Mouse (Mus musculus): Measurements from ENCODE around the gene Spata32. TPM values are rescaled to one million over a fixed set of nuclear protein-coding genes. Genes with fewer than 3 reads are reported as not detected.

Spata32 gene
- polyA plus RNA-seq, 1 experiment from 2014 or later, result not detected

GRCm38 (mm10) chr11:103249509-103249908 is 31.3 kb upstream of the Spata32 start:
- no peaks in the 10 kb centered on the region for H3K36me3 ChIP-seq (ENCODE audit: control insufficient read depth, insufficient read depth, low read length)
- H3K9me3 ChIP-seq (replicated peaks; ENCODE audit: control insufficient read depth, low read length), result no peaks in the 10 kb centered on the region
- H3K27me3 ChIP-seq (replicated peaks; ENCODE audit: control insufficient read depth, insufficient read depth, low read length), result no peaks in the 10 kb centered on the region
- no peak overlapping the region for H3K27ac ChIP-seq (ENCODE audit: low read depth, low read length)
- ATAC-seq, result no peak
- H3K4me3 ChIP-seq (ENCODE audit: low read depth, low read length), result no peak overlapping the region
- peaks cover 12% of the 10 kb centered on the region for H3K4me1 ChIP-seq (ENCODE audit: control insufficient read depth, insufficient read depth, low read length)
- 66% methylated on average over 6 of the region's 6 CpGs for WGBS
- DNase-seq (ENCODE audit: low spot score), result no peak
- no peak overlapping the region for H3K4me2 ChIP-seq (ENCODE audit: low read length)
- no peak overlapping the region for H3K9ac ChIP-seq (ENCODE audit: low read length)

GRCm38 (mm10) chr11:103248837-103249236 is 30.6 kb upstream of the Spata32 start:
- Histone ChIP-seq H3K4me1 (ENCODE audit: control insufficient read depth, insufficient read depth, low read length) (peaks cover 12% of the 10 kb centered on the region), H3K9ac (ENCODE audit: low read length) (no peak overlapping the region), H3K4me3 (ENCODE audit: low read depth, low read length) (no peak overlapping the region), H3K27ac (ENCODE audit: low read depth, low read length) (no peak overlapping the region), H3K4me2 (ENCODE audit: low read length) (no peak overlapping the region), H3K36me3 (ENCODE audit: control insufficient read depth, insufficient read depth, low read length) (no peaks in the 10 kb centered on the region; the same call in 1 of the 2 replicates), H3K27me3 (replicated peaks; ENCODE audit: control insufficient read depth, insufficient read depth, low read length) (no peaks in the 10 kb centered on the region), H3K9me3 (replicated peaks; ENCODE audit: control insufficient read depth, low read length) (no peaks in the 10 kb centered on the region)
- DNase-seq (ENCODE audit: low spot score) (no peak), ATAC-seq (no peak)
- WGBS, result 67% methylated on average over 5 of the region's 5 CpGs

- H3K4me1 ChIP-seq (ENCODE audit: control insufficient read depth, insufficient read depth, low read length), result peaks cover 12% of the 10 kb centered on the region
- 60% methylated on average over 11 of the region's 11 CpGs for WGBS
- H3K27me3 ChIP-seq (replicated peaks; ENCODE audit: control insufficient read depth, insufficient read depth, low read length), result no peaks in the 10 kb centered on the region
- H3K36me3 ChIP-seq (ENCODE audit: control insufficient read depth, insufficient read depth, low read length), result no peaks in the 10 kb centered on the region; the same call in 1 of the 2 replicates
- H3K4me2 ChIP-seq (ENCODE audit: low read length), result no peak overlapping the region
- no peak overlapping the region for H3K9ac ChIP-seq (ENCODE audit: low read length)
- peak; percentile 67; the same call in 1 of the 2 replicates for ATAC-seq
- peak overlapping the region; percentile 55 for H3K27ac ChIP-seq (ENCODE audit: low read depth, low read length)
- H3K4me3 ChIP-seq (ENCODE audit: low read depth, low read length), result no peak overlapping the region
- H3K9me3 ChIP-seq (replicated peaks; ENCODE audit: control insufficient read depth, low read length), result no peaks in the 10 kb centered on the region
- DNase-seq (ENCODE audit: low spot score), result peak; percentile 93
Observed at GRCm38 (mm10) chr11:103247504-103248177, 29.4 kb upstream of the Spata32 start.

GRCm38 (mm10) chr11:103246731-103247290 is 28.6 kb upstream of the Spata32 start:
- no peaks in the 10 kb centered on the region; the same call in 1 of the 2 replicates for H3K36me3 ChIP-seq (ENCODE audit: control insufficient read depth, insufficient read depth, low read length)
- H3K4me3 ChIP-seq (ENCODE audit: low read depth, low read length), result no peak overlapping the region
- ATAC-seq (no peak), DNase-seq (ENCODE audit: low spot score) (no peak)
- H3K27ac ChIP-seq (ENCODE audit: low read depth, low read length), result no peak overlapping the region
- H3K4me2 ChIP-seq (ENCODE audit: low read length), result no peak overlapping the region
- no peaks in the 10 kb centered on the region for H3K27me3 ChIP-seq (replicated peaks; ENCODE audit: control insufficient read depth, insufficient read depth, low read length)
- no peaks in the 10 kb centered on the region for H3K9me3 ChIP-seq (replicated peaks; ENCODE audit: control insufficient read depth, low read length)
- no peak overlapping the region for H3K9ac ChIP-seq (ENCODE audit: low read length)
- 53% methylated on average over 4 of the region's 4 CpGs for WGBS
- peaks cover 12% of the 10 kb centered on the region for H3K4me1 ChIP-seq (ENCODE audit: control insufficient read depth, insufficient read depth, low read length)

- no peak overlapping the region for H3K27ac ChIP-seq (ENCODE audit: low read depth, low read length)
- no peak for ATAC-seq
Observed at GRCm38 (mm10) chr11:103246081-103246730, 28.0 kb upstream of the Spata32 start.

GRCm38 (mm10) chr11:103244856-103245255 is 26.6 kb upstream of the Spata32 start:
- ATAC-seq, result no peak
- Histone ChIP-seq H3K4me3 (ENCODE audit: low read depth, low read length) (no peak overlapping the region), H3K9me3 (replicated peaks; ENCODE audit: control insufficient read depth, low read length) (no peaks in the 10 kb centered on the region), H3K4me2 (ENCODE audit: low read length) (no peak overlapping the region), H3K9ac (ENCODE audit: low read length) (no peak overlapping the region), H3K4me1 (ENCODE audit: control insufficient read depth, insufficient read depth, low read length) (peaks cover 14% of the 10 kb centered on the region), H3K36me3 (ENCODE audit: control insufficient read depth, insufficient read depth, low read length) (peaks cover under 1% of the 10 kb centered on the region; the same call in 1 of the 2 replicates), H3K27me3 (replicated peaks; ENCODE audit: control insufficient read depth, insufficient read depth, low read length) (no peaks in the 10 kb centered on the region), H3K27ac (ENCODE audit: low read depth, low read length) (no peak overlapping the region)
- 85% methylated on average over 4 of the region's 4 CpGs for WGBS
- no peak for DNase-seq (ENCODE audit: low spot score)

More at GRCm38 (mm10) chr11:103246081-103246730, 28.0 kb upstream of the Spata32 start:
- Histone ChIP-seq H3K9ac (ENCODE audit: low read length) (no peak overlapping the region), H3K9me3 (replicated peaks; ENCODE audit: control insufficient read depth, low read length) (no peaks in the 10 kb centered on the region), H3K36me3 (ENCODE audit: control insufficient read depth, insufficient read depth, low read length) (no peaks in the 10 kb centered on the region; the same call in 1 of the 2 replicates), H3K4me1 (ENCODE audit: control insufficient read depth, insufficient read depth, low read length) (peaks cover 12% of the 10 kb centered on the region), H3K4me2 (ENCODE audit: low read length) (no peak overlapping the region), H3K4me3 (ENCODE audit: low read depth, low read length) (no peak overlapping the region), H3K27me3 (replicated peaks; ENCODE audit: control insufficient read depth, insufficient read depth, low read length) (no peaks in the 10 kb centered on the region)
- WGBS, result 79% methylated on average over 10 of the region's 10 CpGs
- no peak for DNase-seq (ENCODE audit: low spot score)

GRCm38 (mm10) chr11:103240740-103241139 is 22.5 kb upstream of the Spata32 start:
- H3K27ac ChIP-seq (ENCODE audit: low read depth, low read length), result no peak overlapping the region
- DNase-seq (ENCODE audit: low spot score), result no peak
- WGBS, result 49% methylated on average over 7 of the region's 7 CpGs
- H3K4me3 ChIP-seq (ENCODE audit: low read depth, low read length), result no peak overlapping the region
- H3K27me3 ChIP-seq (replicated peaks; ENCODE audit: control insufficient read depth, insufficient read depth, low read length), result no peaks in the 10 kb centered on the region
- no peak overlapping the region for H3K9ac ChIP-seq (ENCODE audit: low read length)
- peaks cover 29% of the 10 kb centered on the region for H3K36me3 ChIP-seq (ENCODE audit: control insufficient read depth, insufficient read depth, low read length)
- no peak overlapping the region for H3K4me2 ChIP-seq (ENCODE audit: low read length)
- H3K9me3 ChIP-seq (replicated peaks; ENCODE audit: control insufficient read depth, low read length), result no peaks in the 10 kb centered on the region
- peaks cover 3% of the 10 kb centered on the region; the same call in 1 of the 2 replicates for H3K4me1 ChIP-seq (ENCODE audit: control insufficient read depth, insufficient read depth, low read length)
- no peak for ATAC-seq

- Histone ChIP-seq H3K4me2 (ENCODE audit: low read length) (no peak overlapping the region), H3K9ac (ENCODE audit: low read length) (no peak overlapping the region), H3K9me3 (replicated peaks; ENCODE audit: control insufficient read depth, low read length) (no peaks in the 10 kb centered on the region), H3K4me3 (ENCODE audit: low read depth, low read length) (no peak overlapping the region), H3K27me3 (replicated peaks; ENCODE audit: control insufficient read depth, insufficient read depth, low read length) (no peaks in the 10 kb centered on the region), H3K36me3 (ENCODE audit: control insufficient read depth, insufficient read depth, low read length) (peaks cover 33% of the 10 kb centered on the region), H3K4me1 (ENCODE audit: control insufficient read depth, insufficient read depth, low read length) (0 out of 2 replicates have a peak, but pooled peaks cover 3% of the 10 kb centered on the region), H3K27ac (ENCODE audit: low read depth, low read length) (no peak overlapping the region)
- ATAC-seq, result no peak
- 69% methylated on average over 9 of the region's 9 CpGs for WGBS
- no peak for DNase-seq (ENCODE audit: low spot score)
Observed at GRCm38 (mm10) chr11:103237757-103238156, 19.5 kb upstream of the Spata32 start.

GRCm38 (mm10) chr11:103236903-103237302 is 18.7 kb upstream of the Spata32 start:
- DNase-seq (ENCODE audit: low spot score) (no peak), ATAC-seq (no peak)
- H3K4me2 ChIP-seq (ENCODE audit: low read length), result no peak overlapping the region
- no peak overlapping the region for H3K4me3 ChIP-seq (ENCODE audit: low read depth, low read length)
- H3K27ac ChIP-seq (ENCODE audit: low read depth, low read length), result no peak overlapping the region
- no peak overlapping the region for H3K9ac ChIP-seq (ENCODE audit: low read length)
- no peaks in the 10 kb centered on the region for H3K9me3 ChIP-seq (replicated peaks; ENCODE audit: control insufficient read depth, low read length)
- H3K4me1 ChIP-seq (ENCODE audit: control insufficient read depth, insufficient read depth, low read length), result 0 out of 2 replicates have a peak, but pooled peaks cover 3% of the 10 kb centered on the region
- no peaks in the 10 kb centered on the region for H3K27me3 ChIP-seq (replicated peaks; ENCODE audit: control insufficient read depth, insufficient read depth, low read length)
- H3K36me3 ChIP-seq (ENCODE audit: control insufficient read depth, insufficient read depth, low read length), result peaks cover 33% of the 10 kb centered on the region
- 88% methylated on average over 10 of the region's 10 CpGs for WGBS
